Mouse (Mus musculus) ES-E14 (cell line): ENCODE measurements around the gene Nr2f6.

Experiments used
- CHD2 ChIP-seq: IDR thresholded peaks from 2 replicates; pipeline ENCODE4 v1.6.1; 2014; ENCODE audit warnings: mild to moderate bottlenecking, low read depth, low read length, inconsistent platforms
- HCFC1 ChIP-seq: IDR thresholded peaks from 2 replicates; pipeline ENCODE4 v1.6.1; 2012; ENCODE audit warnings: low read length, inconsistent platforms, borderline replicate concordance; ENCODE audit not compliant: insufficient read depth
- ZC3H11A ChIP-seq: IDR thresholded peaks from 2 replicates; pipeline ENCODE4 v1.6.1; 2012; ENCODE audit warnings: low read depth, mild to moderate bottlenecking, inconsistent platforms, low read length, borderline replicate concordance
- ZNF384 ChIP-seq: IDR thresholded peaks from 2 replicates; pipeline ENCODE4 v1.6.1; 2012; ENCODE audit warnings: low read depth, low read length, inconsistent platforms

- TF ChIP-seq ZC3H11A (no peak), HCFC1 (peak; percentile 40; the same call in 1 of the 2 replicates), ZNF384 (0 out of 2 replicates have a peak, but pooled peaks have one; percentile 1), CHD2 (no peak)
Measured at GRCm38 (mm10) chr8:71371236-71371848, 10.4 kb downstream of the Nr2f6 start, which contains the start of gene Ocel1.
